Comparison of ENCODE assay signal across 8 mouse cellular contexts in genomic region chr8:95429945-95430344, GRCm38 (mm10). TPM values are rescaled to one million over a fixed set of nuclear protein-coding genes. Genes with fewer than 3 reads are reported as not detected.
A peak's percentile ranks its signal among the peaks of the same experiment; 100 is the strongest.
DNase-seq lines count a peak whose midpoint lies in the region; ATAC-seq and TF ChIP-seq lines count a peak whose summit lies in the region.

No protein-coding gene starts in this region.

- no peak for ATAC-seq in intestine, postnatal 0 days
- no peak for ATAC-seq in liver, embryonic 14.5 days (ENCODE audit: insufficient read depth)
- ATAC-seq in neural tube, embryonic 15.5 days (ENCODE audit: low FRiP score) = no peak
- ATAC-seq in megakaryocyte progenitor cell, adult 5-6 weeks (replicated peaks; ENCODE audit: poor library complexity) = no peak

- peak overlapping the region; percentile 40 for H3K4me2 ChIP-seq in intestine, postnatal 0 days (replicated peaks; ENCODE audit: low read depth)
- H3K4me2 ChIP-seq in liver, embryonic 14.5 days (ENCODE audit: low read depth) = no peak overlapping the region
- peak overlapping the region; percentile 35 for H3K4me2 ChIP-seq in neural tube, embryonic 15.5 days

- no peak overlapping the region for H3K4me3 ChIP-seq in intestine, postnatal 0 days (ENCODE audit: low read depth, low read length)
- no peak overlapping the region for H3K4me3 ChIP-seq in liver, embryonic 14.5 days (ENCODE audit: insufficient read depth in 1 of 2, low read depth in 2 of 2, low read length in 2 of 2)
- no peak overlapping the region; the same call in 1 of the 2 replicates for H3K4me3 ChIP-seq in neural tube, embryonic 15.5 days (replicated peaks)

- WGBS in intestine, postnatal 0 days = 10% methylated on average over 3 of the region's 3 CpGs
- 54% methylated on average over 3 of the region's 3 CpGs for WGBS in liver, embryonic 14.5 days (ENCODE audit: insufficient replicate concordance)
- WGBS in neural tube, embryonic 15.5 days = 9% methylated on average over 3 of the region's 3 CpGs

- 0 out of 2 replicates have a peak overlapping the region, but pooled peaks have one; percentile 1 for H3K27ac ChIP-seq in intestine, postnatal 0 days (ENCODE audit: low read depth, low read length)
- H3K27ac ChIP-seq in liver, embryonic 14.5 days = no peak overlapping the region
- H3K27ac ChIP-seq in neural tube, embryonic 15.5 days (replicated peaks) = peak overlapping the region; percentile 68

- peak; percentile 71 for TF ChIP-seq CTCF in intestine, postnatal 0 days (IDR thresholded peaks at IDR 0.05; ENCODE audit: low read depth)
- peak; percentile 37 for TF ChIP-seq CTCF in liver, embryonic 14.5 days (IDR thresholded peaks at IDR 0.05; ENCODE audit: low read depth)

- H3K9ac ChIP-seq in intestine, postnatal 0 days (ENCODE audit: low read depth, low read length) = no peak overlapping the region
- no peak overlapping the region for H3K9ac ChIP-seq in liver, embryonic 14.5 days (replicated peaks)
- no peak overlapping the region for H3K9ac ChIP-seq in neural tube, embryonic 15.5 days (replicated peaks)

- TF ChIP-seq EP300 in liver, embryonic 14.5 days (IDR thresholded peaks at IDR 0.05; ENCODE audit: low read depth) = no peak

- peak; percentile 45 to 76 for DNase-seq in left cerebral cortex, postnatal 10 days (ENCODE audit: extremely low spot score in 1 of 2, low spot score in 2 of 2)
- no peak for DNase-seq in left cerebral cortex, adult 8-10 months (ENCODE audit: low spot score in 2 of 2)
- DNase-seq in embryo, embryonic 10 days (ENCODE audit: low spot score) = peak; percentile 59
- DNase-seq in heart, adult 18-20 months = peak; percentile 77
- DNase-seq in liver, embryonic 14.5 days (ENCODE audit: low read depth in 3 of 3, low spot score in 3 of 3) = no peak

- H3K36me3 ChIP-seq in intestine, postnatal 0 days (ENCODE audit: control insufficient read depth, insufficient read depth) = no peaks in the 10 kb centered on the region
- H3K36me3 ChIP-seq in liver, embryonic 14.5 days (replicated peaks; ENCODE audit: control insufficient read depth, insufficient read depth, low read depth) = no peaks in the 10 kb centered on the region
- H3K36me3 ChIP-seq in neural tube, embryonic 15.5 days = no peaks in the 10 kb centered on the region

- peaks cover 36% of the 10 kb centered on the region for H3K4me1 ChIP-seq in intestine, postnatal 0 days (replicated peaks; ENCODE audit: control insufficient read depth, insufficient read depth, low read length)
- peaks cover 23 to 47% of the 10 kb centered on the region in 2 experiments for H3K4me1 ChIP-seq in liver, embryonic 14.5 days (replicated peaks; ENCODE audit: control insufficient read depth in 2 of 2, insufficient read depth in 2 of 2, low read length in 1 of 2)
- peaks cover 81% of the 10 kb centered on the region for H3K4me1 ChIP-seq in neural tube, embryonic 15.5 days

- intact Hi-C loops in left cerebral cortex, postnatal 10 days (cut with DNase I) = loop anchor here (5.0 to 10.0 kb wide), 2 partner anchors 78 to 175 kb away; partner anchors contain the start of gene Mmp15

- no peaks in the 10 kb centered on the region for H3K9me3 ChIP-seq in intestine, postnatal 0 days (ENCODE audit: control insufficient read depth)
- no peaks in the 10 kb centered on the region for H3K9me3 ChIP-seq in liver, embryonic 14.5 days (ENCODE audit: control insufficient read depth, low read length)
- no peaks in the 10 kb centered on the region for H3K9me3 ChIP-seq in neural tube, embryonic 15.5 days (replicated peaks)

- no peaks in the 10 kb centered on the region for H3K27me3 ChIP-seq in intestine, postnatal 0 days (replicated peaks; ENCODE audit: control insufficient read depth, insufficient read depth, low read length)
- no peaks in the 10 kb centered on the region for H3K27me3 ChIP-seq in liver, embryonic 14.5 days (ENCODE audit: control insufficient read depth, insufficient read depth, low read length)
- H3K27me3 ChIP-seq in neural tube, embryonic 15.5 days (replicated peaks) = no peaks in the 10 kb centered on the region

RNA-seq across cellular contexts. Expression of gene Cfap20, which starts 4.7 kb away (rescaled TPM):
- 10 to 100 TPM; 69.4 to 72.6 TPM for total RNA-seq in left cerebral cortex, postnatal 10 days (2021)
- 10 to 100 TPM; 52.7 to 60.3 (median 57.4) TPM for total RNA-seq in left cerebral cortex, adult 8-10 months (2022)
- total RNA-seq in heart, adult 18-20 months (2021) = 10 to 100 TPM; 17.5 to 25.3 TPM
- polyA plus RNA-seq in intestine, postnatal 0 days (2015; fragmentation: Nextera tagmentation; extraction: Ambion mirVana) = 61.5 and 62.2 TPM in 2 replicates
- 22.0 and 30.1 TPM in 2 replicates for polyA plus RNA-seq in liver, embryonic 14.5 days (2012; rRNA removed)
- polyA plus RNA-seq in liver, embryonic 14.5 days (2014; fragmentation: Nextera tagmentation; extraction: Ambion mirVana) = 34.8 and 35.7 TPM in 2 replicates
- 121 and 123 TPM in 2 replicates for polyA plus RNA-seq in neural tube, embryonic 15.5 days (2015; fragmentation: Nextera tagmentation; extraction: Ambion mirVana)
- 96.0 and 101 TPM in 2 replicates for total RNA-seq in megakaryocyte progenitor cell, adult 5-6 weeks (2015)
- 52.0 and 63.2 TPM in 2 replicates for total RNA-seq in megakaryocyte progenitor cell, adult 5-6 weeks (2017)

RNA-seq across cellular contexts. Expression of gene Csnk2a2, which starts 59.9 kb away (rescaled TPM):
- 100 to 1,000 TPM in 1 of 2 experiments, 10 to 100 TPM in 1; 93.5 to 101 TPM for total RNA-seq in left cerebral cortex, postnatal 10 days (2021)
- 10 to 100 TPM; 71.1 to 85.2 (median 78.2) TPM for total RNA-seq in left cerebral cortex, adult 8-10 months (2022)
- 10 to 100 TPM; 30.2 to 34.7 TPM for total RNA-seq in heart, adult 18-20 months (2021)
- polyA plus RNA-seq in intestine, postnatal 0 days (2015; fragmentation: Nextera tagmentation; extraction: Ambion mirVana) = 6.7 and 7.2 TPM in 2 replicates
- polyA plus RNA-seq in liver, embryonic 14.5 days (2012; rRNA removed) = 9.7 and 12.8 TPM in 2 replicates
- 6.9 and 7.1 TPM in 2 replicates for polyA plus RNA-seq in liver, embryonic 14.5 days (2014; fragmentation: Nextera tagmentation; extraction: Ambion mirVana)
- 7.3 and 8.5 TPM in 2 replicates for polyA plus RNA-seq in neural tube, embryonic 15.5 days (2015; fragmentation: Nextera tagmentation; extraction: Ambion mirVana)
- total RNA-seq in megakaryocyte progenitor cell, adult 5-6 weeks (2015) = 113 TPM in 2 replicates
- total RNA-seq in megakaryocyte progenitor cell, adult 5-6 weeks (2017) = 30.0 and 33.1 TPM in 2 replicates

Comparison
In these comparisons a context has a peak if more than half of its experiments do, and no peak if none do; other contexts are left out.
1. DNase-seq: peak in left cerebral cortex, postnatal 10 days (2 of 2), embryo, embryonic 10 days (single experiment) and heart, adult 18-20 months (2 of 2); none in left cerebral cortex, adult 8-10 months (0 of 2) and liver, embryonic 14.5 days (0 of 3).